Mouse (Mus musculus): ENCODE results near the gene Tmem141. TPM values are rescaled to one million over a fixed set of nuclear protein-coding genes. Genes with fewer than 3 reads are reported as not detected.

Tmem141 gene
- total and polyA plus RNA-seq, 2 experiments from 2014 or later, result 45.7 to 58.3 TPM

GRCm38 (mm10) chr2:25602526-25602925, 19.3 kb downstream of the Tmem141 start:
- no peak overlapping the region for H3K9ac ChIP-seq (replicated peaks; ENCODE audit: low read length, poor library complexity, severe bottlenecking)
- 97% methylated on average over 5 of the region's 5 CpGs for WGBS
- no peak for ATAC-seq (ENCODE audit: low FRiP score)
- peaks cover 48% of the 10 kb centered on the region for H3K36me3 ChIP-seq (ENCODE audit: insufficient read depth, low read length)
- H3K27ac ChIP-seq (ENCODE audit: low read depth, low read length), result no peak overlapping the region
- peaks cover 3% of the 10 kb centered on the region for H3K4me1 ChIP-seq (ENCODE audit: insufficient read depth, low read length)
- no peak overlapping the region for H3K4me3 ChIP-seq (ENCODE audit: low read depth, low read length)
- H3K9me3 ChIP-seq (ENCODE audit: low read length), result no peaks in the 10 kb centered on the region
- no peaks in the 10 kb centered on the region for H3K27me3 ChIP-seq (ENCODE audit: insufficient read depth, low read length)
- no peak for TF ChIP-seq CTCF (IDR thresholded peaks at IDR 0.05)
- no peak overlapping the region for H3K4me2 ChIP-seq (ENCODE audit: low read depth, low read length, poor library complexity, severe bottlenecking)
- no peak for DNase-seq (ENCODE audit: low spot score)

DNA sequence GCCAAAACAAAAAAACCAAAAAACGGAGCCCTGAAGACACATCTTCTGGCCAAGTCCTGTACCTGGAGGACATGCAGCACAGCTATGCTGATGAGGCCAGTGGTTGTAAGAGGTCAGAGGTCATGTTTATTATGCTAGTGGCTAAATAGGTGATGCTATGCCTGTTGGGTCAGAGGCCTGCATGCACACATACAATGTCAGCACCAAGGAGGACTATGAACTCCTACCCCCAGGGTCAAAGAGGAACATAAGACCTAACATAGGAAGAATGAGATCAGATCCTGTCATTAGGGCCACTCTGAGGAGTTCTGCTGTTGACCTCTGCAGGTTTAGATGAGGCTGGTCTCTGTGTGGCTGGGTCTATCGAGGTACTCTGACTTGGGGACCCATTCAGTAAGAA, 21.8 kb downstream of the Tmem141 start:
- no peak for TF ChIP-seq CTCF (IDR thresholded peaks at IDR 0.05)
- H3K27ac ChIP-seq (ENCODE audit: low read depth, low read length), result no peak overlapping the region
- H3K9ac ChIP-seq (replicated peaks; ENCODE audit: low read length, poor library complexity, severe bottlenecking), result no peak overlapping the region
- no peaks in the 10 kb centered on the region for H3K9me3 ChIP-seq (ENCODE audit: low read length)
- H3K36me3 ChIP-seq (ENCODE audit: insufficient read depth, low read length), result peaks cover 71% of the 10 kb centered on the region
- H3K4me1 ChIP-seq (ENCODE audit: insufficient read depth, low read length), result no peaks in the 10 kb centered on the region
- H3K4me3 ChIP-seq (ENCODE audit: low read depth, low read length), result no peak overlapping the region
- DNase-seq (ENCODE audit: low spot score) (no peak), ATAC-seq (ENCODE audit: low FRiP score) (no peak)
- no peak overlapping the region for H3K4me2 ChIP-seq (ENCODE audit: low read depth, low read length, poor library complexity, severe bottlenecking)
- WGBS, result 91% methylated on average over 2 of the region's 2 CpGs
- no peaks in the 10 kb centered on the region for H3K27me3 ChIP-seq (ENCODE audit: insufficient read depth, low read length)

- no peak overlapping the region for H3K4me3 ChIP-seq (ENCODE audit: low read depth, low read length)
- H3K9me3 ChIP-seq (ENCODE audit: low read length), result no peaks in the 10 kb centered on the region
- TF ChIP-seq CTCF (IDR thresholded peaks at IDR 0.05), result no peak
- no peak for DNase-seq (ENCODE audit: low spot score)
- H3K9ac ChIP-seq (replicated peaks; ENCODE audit: low read length, poor library complexity, severe bottlenecking), result no peak overlapping the region
- H3K4me2 ChIP-seq (ENCODE audit: low read depth, low read length, poor library complexity, severe bottlenecking), result no peak overlapping the region
- no peaks in the 10 kb centered on the region for H3K27me3 ChIP-seq (ENCODE audit: insufficient read depth, low read length)
- peaks cover 79% of the 10 kb centered on the region for H3K36me3 ChIP-seq (ENCODE audit: insufficient read depth, low read length)
- H3K4me1 ChIP-seq (ENCODE audit: insufficient read depth, low read length), result no peaks in the 10 kb centered on the region
- no peak overlapping the region for H3K27ac ChIP-seq (ENCODE audit: low read depth, low read length)
- WGBS, result 91% methylated on average over 1 of the region's 1 CpGs
- ATAC-seq (ENCODE audit: low FRiP score), result no peak
Measured at GRCm38 (mm10) chr2:25598749-25599148, 23.1 kb downstream of the Tmem141 start.

- Histone ChIP-seq H3K4me2 (ENCODE audit: low read depth, low read length, poor library complexity, severe bottlenecking) (no peak overlapping the region), H3K27me3 (ENCODE audit: insufficient read depth, low read length) (no peaks in the 10 kb centered on the region), H3K9ac (replicated peaks; ENCODE audit: low read length, poor library complexity, severe bottlenecking) (no peak overlapping the region), H3K36me3 (ENCODE audit: insufficient read depth, low read length) (peaks cover 86% of the 10 kb centered on the region), H3K4me3 (ENCODE audit: low read depth, low read length) (no peak overlapping the region), H3K4me1 (ENCODE audit: insufficient read depth, low read length) (no peaks in the 10 kb centered on the region), H3K27ac (ENCODE audit: low read depth, low read length) (no peak overlapping the region), H3K9me3 (ENCODE audit: low read length) (no peaks in the 10 kb centered on the region)
- DNase-seq (ENCODE audit: low spot score) (no peak), ATAC-seq (ENCODE audit: low FRiP score) (no peak)
- TF ChIP-seq CTCF (IDR thresholded peaks at IDR 0.05), result no peak
- WGBS, result 93% methylated on average over 5 of the region's 5 CpGs
Measured at GRCm38 (mm10) chr2:25596765-25597510, 24.9 kb downstream of the Tmem141 start.

GRCm38 (mm10) chr2:25591863-25592262, 29.9 kb downstream of the Tmem141 start:
- Histone ChIP-seq H3K9me3 (ENCODE audit: low read length) (no peaks in the 10 kb centered on the region), H3K27ac (ENCODE audit: low read depth, low read length) (no peak overlapping the region), H3K4me1 (ENCODE audit: insufficient read depth, low read length) (no peaks in the 10 kb centered on the region), H3K4me3 (ENCODE audit: low read depth, low read length) (no peak overlapping the region), H3K9ac (replicated peaks; ENCODE audit: low read length, poor library complexity, severe bottlenecking) (no peak overlapping the region), H3K36me3 (ENCODE audit: insufficient read depth, low read length) (peaks cover 64% of the 10 kb centered on the region), H3K27me3 (ENCODE audit: insufficient read depth, low read length) (no peaks in the 10 kb centered on the region), H3K4me2 (ENCODE audit: low read depth, low read length, poor library complexity, severe bottlenecking) (no peak overlapping the region)
- 85% methylated on average over 2 of the region's 2 CpGs for WGBS
- DNase-seq (ENCODE audit: low spot score) (no peak), ATAC-seq (ENCODE audit: low FRiP score) (no peak)
- TF ChIP-seq CTCF (IDR thresholded peaks at IDR 0.05), result peak; percentile 52

- no peaks in the 10 kb centered on the region for H3K9me3 ChIP-seq (ENCODE audit: low read length)
- no peak overlapping the region for H3K27ac ChIP-seq (ENCODE audit: low read depth, low read length)
- H3K4me2 ChIP-seq (ENCODE audit: low read depth, low read length, poor library complexity, severe bottlenecking), result no peak overlapping the region
- TF ChIP-seq CTCF (IDR thresholded peaks at IDR 0.05), result no peak
- no peak overlapping the region for H3K9ac ChIP-seq (replicated peaks; ENCODE audit: low read length, poor library complexity, severe bottlenecking)
- peaks cover 60% of the 10 kb centered on the region for H3K36me3 ChIP-seq (ENCODE audit: insufficient read depth, low read length)
- no peaks in the 10 kb centered on the region for H3K4me1 ChIP-seq (ENCODE audit: insufficient read depth, low read length)
- 95% methylated on average over 8 of the region's 8 CpGs for WGBS
- H3K27me3 ChIP-seq (ENCODE audit: insufficient read depth, low read length), result no peaks in the 10 kb centered on the region
- DNase-seq (ENCODE audit: low spot score) (no peak), ATAC-seq (ENCODE audit: low FRiP score) (no peak)
- H3K4me3 ChIP-seq (ENCODE audit: low read depth, low read length), result no peak overlapping the region
Measured at GRCm38 (mm10) chr2:25588227-25588907, 33.4 kb downstream of the Tmem141 start.

Measured in midbrain, postnatal 0 days (tissue).